Mouse (Mus musculus) liver, adult 2 months (tissue): ENCODE measurements around the gene Alyref2.

Source experiments
- CTCF ChIP-seq: fragments of 200-500 bp; IDR thresholded peaks from 2 replicates; pipeline ENCODE4 v1.5.1; 2011; ENCODE audit warnings: low read depth, low read length, control low read depth
- POLR2A ChIP-seq: fragments of 200-500 bp; IDR thresholded peaks from 2 replicates; pipeline ENCODE4 v1.6.1; 2011; ENCODE audit warnings: low read length, control low read depth; ENCODE audit not compliant: insufficient read depth; ENCODE audit errors: extremely low read depth

DNA sequence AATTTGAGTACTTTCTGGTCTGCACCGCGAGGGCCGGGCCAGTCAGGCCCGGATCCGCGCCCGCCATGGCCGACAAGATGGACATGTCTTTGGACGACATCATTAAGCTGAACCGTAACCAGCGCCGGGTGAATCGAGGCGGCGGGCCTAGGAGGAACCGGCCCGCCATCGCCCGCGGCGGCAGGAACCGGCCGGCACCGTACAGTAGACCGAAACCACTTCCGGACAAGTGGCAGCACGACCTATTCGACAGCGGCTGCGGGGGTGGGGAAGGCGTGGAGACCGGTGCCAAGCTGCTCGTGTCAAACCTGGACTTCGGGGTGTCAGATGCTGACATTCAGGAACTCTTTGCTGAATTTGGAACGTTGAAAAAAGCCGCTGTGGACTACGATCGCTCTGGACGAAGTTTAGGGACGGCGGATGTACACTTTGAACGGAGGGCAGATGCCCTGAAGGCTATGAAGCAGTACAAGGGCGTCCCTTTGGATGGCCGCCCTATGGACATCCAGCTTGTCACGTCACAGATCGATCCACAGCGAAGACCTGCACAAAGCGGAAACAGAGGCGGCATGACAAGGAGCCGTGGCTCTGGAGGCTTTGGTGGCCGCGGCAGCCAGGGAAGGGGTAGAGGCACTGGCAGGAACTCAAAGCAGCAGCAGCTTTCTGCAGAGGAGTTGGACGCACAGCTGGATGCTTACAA lies 464 bp downstream of the Alyref2 start:
- no peak for TF ChIP-seq CTCF
- 0 out of 2 replicates have a peak, but pooled peaks have one; percentile 32 for TF ChIP-seq POLR2A
